Mouse (Mus musculus) ES-E14 (cell line): Measurements from ENCODE around the gene Sfxn5. TPM values are rescaled to one million over a fixed set of nuclear protein-coding genes. Genes with fewer than 3 reads are reported as not detected.
A peak's percentile ranks its signal among the peaks of the same experiment; 100 is the strongest.

Source experiments
- DNase-seq: peaks from one replicate; pipeline ENCODE4 v3.0.0-alpha.2; 2013; ENCODE audit warnings: low read depth, low spot score
- H3K27ac ChIP-seq: 2 replicates; pipeline ENCODE4 v1.5.1; 2012; ENCODE audit warnings: low read depth, mild to moderate bottlenecking, low read length, moderate library complexity, mixed read lengths; ENCODE audit not compliant: poor library complexity, insufficient read depth, severe bottlenecking
- H3K36me3 ChIP-seq: 2 replicates; pipeline ENCODE4 v1.6.1; 2012; ENCODE audit warnings: mild to moderate bottlenecking, low read length, moderate library complexity, mixed read lengths; ENCODE audit not compliant: control insufficient read depth, poor library complexity, insufficient read depth, severe bottlenecking
- H3K4me1 ChIP-seq, 2 experiments: fragments of 150-350 bp in 1 of 2; sonication (generic) in 1 of 2; 2 replicates each; pipeline ENCODE4 v1.6.1; 2012; ENCODE audit warnings: low read length in 2 of 2, mild to moderate bottlenecking in 1 of 2, mixed read lengths in 1 of 2; ENCODE audit not compliant: control insufficient read depth in 2 of 2, insufficient read depth in 2 of 2, poor library complexity in 1 of 2
- H3K4me3 ChIP-seq, 2 experiments: fragments of 150-350 bp in 1 of 2; sonication (generic) in 1 of 2; 2 replicates each; pipeline ENCODE4 v1.5.1; 2012; ENCODE audit warnings: low read length in 2 of 2, low read depth in 1 of 2, mild to moderate bottlenecking in 1 of 2, mixed read lengths in 1 of 2; ENCODE audit not compliant: insufficient read depth in 1 of 2, poor library complexity in 1 of 2, severe bottlenecking in 1 of 2
- H3K9ac ChIP-seq: 2 replicates; pipeline ENCODE4 v1.6.1; 2012; ENCODE audit warnings: low read depth, mild to moderate bottlenecking, low read length, mixed read lengths; ENCODE audit not compliant: poor library complexity, insufficient read depth, severe bottlenecking
- H3K9me3 ChIP-seq: fragments of 150-350 bp; sonication (generic); 2 replicates; pipeline ENCODE4 v1.6.1; 2012; ENCODE audit warnings: low read depth, mild to moderate bottlenecking, low read length; ENCODE audit not compliant: control insufficient read depth, insufficient read depth
- CHD2 ChIP-seq: IDR thresholded peaks from 2 replicates; pipeline ENCODE4 v1.6.1; 2014; ENCODE audit warnings: mild to moderate bottlenecking, low read depth, low read length, inconsistent platforms
- HCFC1 ChIP-seq: IDR thresholded peaks from 2 replicates; pipeline ENCODE4 v1.6.1; 2012; ENCODE audit warnings: low read length, inconsistent platforms, borderline replicate concordance; ENCODE audit not compliant: insufficient read depth
- MAFK ChIP-seq: IDR thresholded peaks from 2 replicates; pipeline ENCODE4 v1.6.1; 2014; ENCODE audit warnings: mild to moderate bottlenecking, low read depth, low read length, inconsistent platforms; ENCODE audit not compliant: insufficient read depth
- ZC3H11A ChIP-seq: IDR thresholded peaks from 2 replicates; pipeline ENCODE4 v1.6.1; 2012; ENCODE audit warnings: low read depth, mild to moderate bottlenecking, inconsistent platforms, low read length, borderline replicate concordance
- ZNF384 ChIP-seq: IDR thresholded peaks from 2 replicates; pipeline ENCODE4 v1.6.1; 2012; ENCODE audit warnings: low read depth, low read length, inconsistent platforms
- in situ Hi-C, 2 experiments: fragments of 600-800 bp; cut with MboI; formaldehyde crosslinking; loops; one replicate each; pipeline ENCODE4 v1.15.1; 2025; ENCODE audit warnings: low sequenced_read_pairs in 2 of 2, inconsistent platforms in 1 of 2; ENCODE audit not compliant: unreplicated experiment in 2 of 2
- total RNA-seq: library from RNA; depleted of rRNA; stranded (reverse); fragments of 300-350 nt; gene quantifications from 2 replicates; pipeline ENCODE4 v1.2.3, GENCODE M21; 2012

Gene Sfxn5
- total RNA-seq, 1 experiment, result 4.9 TPM

- Histone ChIP-seq H3K4me3 (peak overlapping the region; percentile 93 to 97), H3K4me1 (peaks cover 2 to 6% of the 10 kb centered on the region in 2 experiments; a peak in 2 of 4 replicates), H3K9me3 (no peaks in the 10 kb centered on the region), H3K9ac (peak overlapping the region; percentile 63), H3K36me3 (no peaks in the 10 kb centered on the region), H3K27ac (no peak overlapping the region)
- no peak for DNase-seq
- in situ Hi-C loops, result no loop called here
- TF ChIP-seq ZNF384 (no peak), MAFK (no peak), ZC3H11A (no peak), CHD2 (no peak), HCFC1 (no peak)
Measured at GRCm38 (mm10) chr6:85332351-85332999, 747 bp downstream of the Sfxn5 start.

GRCm38 (mm10) chr6:85331736-85332135 lies 1.5 kb downstream of the Sfxn5 start:
- Histone ChIP-seq H3K36me3 (no peaks in the 10 kb centered on the region), H3K27ac (no peak overlapping the region), H3K9ac (no peak overlapping the region), H3K9me3 (no peaks in the 10 kb centered on the region), H3K4me1 (peaks cover 2 to 6% of the 10 kb centered on the region in 2 experiments; a peak in 2 of 4 replicates), H3K4me3 (peak overlapping the region; percentile 93 to 97; a peak in 3 of 4 replicates)
- TF ChIP-seq HCFC1, result no peak
- TF ChIP-seq MAFK, result no peak
- no peak for TF ChIP-seq ZC3H11A
- no peak for TF ChIP-seq ZNF384
- no peak for TF ChIP-seq CHD2
- no peak for DNase-seq
- in situ Hi-C loops, result no loop called here

GRCm38 (mm10) chr6:85331221-85331735 lies 1.9 kb downstream of the Sfxn5 start:
- Histone ChIP-seq H3K27ac (no peak overlapping the region), H3K9me3 (no peaks in the 10 kb centered on the region), H3K9ac (no peak overlapping the region), H3K4me3 (peak overlapping the region in 1 of 2 experiments; percentile 97; a peak in 1 of 4 replicates), H3K36me3 (no peaks in the 10 kb centered on the region), H3K4me1 (peaks cover 2 to 6% of the 10 kb centered on the region in 2 experiments; a peak in 2 of 4 replicates)
- DNase-seq, result no peak
- in situ Hi-C loops, result no loop called here
- TF ChIP-seq MAFK (no peak), HCFC1 (no peak), ZNF384 (no peak), CHD2 (no peak), ZC3H11A (no peak)

GRCm38 (mm10) chr6:85329666-85330185 lies 3.5 kb downstream of the Sfxn5 start:
- Histone ChIP-seq H3K4me1 (peaks cover 2 to 8% of the 10 kb centered on the region in 2 experiments; a peak in 2 of 4 replicates), H3K9ac (no peak overlapping the region), H3K4me3 (no peak overlapping the region), H3K36me3 (no peaks in the 10 kb centered on the region), H3K27ac (no peak overlapping the region), H3K9me3 (no peaks in the 10 kb centered on the region)
- DNase-seq, result no peak
- TF ChIP-seq HCFC1 (no peak), ZC3H11A (no peak), MAFK (no peak), CHD2 (no peak), ZNF384 (no peak)
- in situ Hi-C loops, result no loop called here
